Mouse (Mus musculus) kidney, postnatal 36 days (tissue): Measurements from ENCODE around the gene Kif22.

ENCODE experiments used
- DNase-seq, 2 experiments: peaks; one replicate each; pipeline ENCODE4 v3.0.0; 2021 to 2022; ENCODE audit warnings: mixed read lengths in 2 of 2

The Kif22 gene

DNA sequence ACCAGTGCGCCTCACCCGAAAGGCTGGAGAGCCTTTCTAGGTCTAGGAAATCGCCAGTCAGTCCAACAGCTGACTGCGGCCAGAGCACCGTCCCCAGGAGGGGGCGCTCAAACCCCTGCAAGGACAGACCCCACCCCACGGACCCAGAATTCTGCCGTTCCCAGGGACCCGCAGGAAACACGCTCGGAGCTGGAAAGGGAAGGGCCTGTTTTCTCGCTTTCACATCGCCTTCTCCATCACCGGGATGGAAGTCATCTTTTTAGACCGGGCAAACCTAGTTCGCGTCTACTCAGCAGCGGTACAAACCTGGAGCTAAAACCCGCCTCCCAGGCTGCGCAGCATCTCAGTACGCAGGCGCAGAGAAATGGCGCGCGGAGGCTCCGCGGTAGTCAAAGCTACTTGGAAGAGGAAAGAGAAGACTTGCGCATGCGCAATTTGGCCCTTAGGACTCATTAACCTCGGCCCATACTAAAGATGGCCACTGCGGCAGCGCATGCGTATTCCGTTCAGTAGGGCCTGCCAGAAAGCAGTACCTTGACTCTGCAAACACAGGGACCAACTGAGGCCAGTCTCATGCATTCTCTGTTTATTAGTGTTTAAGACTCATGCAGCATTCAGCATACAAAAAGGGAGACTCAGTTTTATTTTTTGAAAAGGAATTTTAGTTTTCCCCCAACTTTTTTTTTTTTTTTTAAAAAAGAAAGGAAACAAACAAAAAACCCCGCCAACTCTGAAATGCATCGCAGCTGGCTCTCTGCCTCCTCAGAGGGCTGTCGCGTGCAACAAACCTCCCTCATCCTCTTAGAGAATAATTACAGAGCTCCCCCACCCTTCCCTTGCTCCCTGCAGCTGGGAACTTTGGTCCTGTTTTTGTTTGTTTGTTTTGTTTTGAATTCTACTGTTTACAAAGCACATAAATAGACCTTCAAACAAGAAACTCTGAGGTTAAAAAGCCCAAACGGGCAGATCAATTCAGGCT, 25.0 kb downstream of the Kif22 start, which contains the start of gene Pagr1a:
Pagr1a (minus strand) TSS at position 382 of the 979 bp plus-strand sequence.
- DNase-seq: peak; percentile 98

DNA sequence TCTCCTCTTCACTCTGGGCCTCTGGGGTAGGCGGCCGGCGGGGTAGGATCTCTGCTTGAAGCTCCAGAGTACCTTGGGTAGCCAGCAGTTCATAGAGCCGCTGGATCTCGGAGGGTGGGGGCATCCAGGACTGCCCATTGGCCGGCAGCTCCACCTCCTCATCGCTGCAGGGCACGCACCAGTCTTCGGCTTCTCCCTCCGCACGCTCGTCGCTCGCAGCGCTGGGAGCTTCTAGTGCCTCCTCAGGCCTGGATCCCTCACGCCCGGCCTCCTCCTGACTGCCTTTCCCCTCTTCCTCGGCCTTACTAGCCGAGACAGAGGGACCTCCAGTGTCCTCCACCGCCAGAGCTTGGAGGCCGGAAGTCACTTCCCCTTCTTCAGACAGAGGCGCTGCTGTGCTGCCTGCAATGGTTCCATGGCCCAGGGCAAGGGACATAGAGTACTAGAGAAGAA, 25.8 kb downstream of the Kif22 start:
- peak; percentile 70 to 79 for DNase-seq

DNA sequence TGATC, 26.0 kb downstream of the Kif22 start, which contains the start of gene Pagr1b:
Pagr1b (minus strand) TSS at position 4 of the 5 bp plus-strand sequence.
- DNase-seq: no peak

DNA sequence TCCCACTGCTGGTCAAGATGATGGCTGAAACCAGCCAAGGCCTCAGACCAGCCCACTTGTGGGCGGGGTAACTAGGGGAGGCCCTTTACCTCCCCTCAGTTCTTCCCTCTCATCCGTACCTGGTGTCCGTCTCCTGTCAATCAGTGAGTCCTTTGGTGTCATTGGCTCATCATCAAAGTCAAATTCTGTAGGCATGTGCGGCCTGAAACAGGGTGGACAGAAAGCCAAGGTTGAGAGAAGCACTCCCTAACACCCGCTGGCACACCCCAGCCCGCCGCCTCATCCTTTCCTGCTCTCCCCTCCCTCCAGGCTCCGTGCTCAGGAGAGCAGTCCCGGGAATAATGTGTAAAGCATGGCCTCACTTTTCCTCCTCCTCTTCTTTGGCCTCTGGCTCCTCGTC, 26.2 kb downstream of the Kif22 start:
- DNase-seq: peak; percentile 77 to 79

DNA sequence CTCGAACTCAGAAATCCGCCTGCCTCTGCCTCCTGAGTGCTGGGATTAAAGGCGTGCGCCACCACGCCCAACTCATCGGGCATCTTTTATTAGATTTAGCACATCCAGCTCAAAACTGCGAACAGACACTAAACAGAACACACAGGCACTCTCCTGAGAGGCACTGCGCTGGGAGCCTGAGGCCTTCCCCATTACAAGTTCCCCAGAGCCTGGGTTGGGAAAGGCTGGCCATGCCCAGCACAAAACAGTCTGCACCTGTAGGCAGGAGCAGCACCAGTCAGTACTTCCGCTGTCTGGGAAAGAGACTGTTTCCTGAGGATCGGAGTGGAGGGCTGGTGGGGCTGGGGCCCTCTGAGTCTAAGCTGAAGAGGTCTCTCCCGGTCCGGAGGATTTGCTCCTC, 27.3 kb downstream of the Kif22 start:
- DNase-seq: no peak

DNA sequence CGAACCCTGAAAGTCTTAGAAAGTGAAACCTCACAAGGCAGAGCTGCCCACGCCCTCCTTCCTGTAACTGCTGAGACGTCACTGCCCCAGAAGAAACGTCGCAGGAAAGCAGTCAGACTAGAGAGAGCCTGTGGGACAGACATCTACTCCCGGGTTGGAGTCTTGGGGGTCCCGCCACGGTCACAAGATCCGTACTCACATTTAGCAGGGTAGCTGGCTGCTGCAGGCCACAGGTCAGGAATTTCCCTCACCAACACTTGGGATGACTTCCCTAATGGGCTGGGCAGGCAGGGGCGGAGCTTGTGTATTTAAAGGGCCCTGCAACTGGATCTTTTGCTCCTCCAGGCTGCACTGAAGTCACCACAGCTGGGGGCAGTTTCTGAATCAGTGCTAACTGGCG, 28.0 kb downstream of the Kif22 start, which contains the start of gene Mvp:
Mvp (minus strand) TSS at position 302 of the 400 bp plus-strand sequence.
- peak; percentile 87 to 88 for DNase-seq

DNA sequence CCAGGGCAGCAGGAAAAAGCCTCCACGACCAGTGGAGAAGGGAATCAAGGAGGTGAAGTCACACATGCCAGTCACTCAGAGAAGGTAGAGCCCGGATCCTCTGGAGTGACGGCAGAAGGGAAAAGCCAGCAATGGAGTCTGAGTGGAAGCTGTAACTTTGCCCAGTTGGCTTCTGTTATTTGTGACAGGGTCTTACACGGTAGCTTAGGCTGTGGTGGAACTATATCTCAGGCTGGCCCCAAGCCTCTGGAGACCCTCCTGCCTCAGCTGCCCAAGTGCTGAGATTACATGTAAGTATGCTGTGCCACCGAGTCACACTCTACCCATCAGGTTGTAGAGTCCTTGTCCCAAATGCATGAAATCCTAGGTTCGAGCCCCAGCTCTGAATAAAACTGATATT, 28.9 kb downstream of the Kif22 start:
- DNase-seq: no peak

DNA sequence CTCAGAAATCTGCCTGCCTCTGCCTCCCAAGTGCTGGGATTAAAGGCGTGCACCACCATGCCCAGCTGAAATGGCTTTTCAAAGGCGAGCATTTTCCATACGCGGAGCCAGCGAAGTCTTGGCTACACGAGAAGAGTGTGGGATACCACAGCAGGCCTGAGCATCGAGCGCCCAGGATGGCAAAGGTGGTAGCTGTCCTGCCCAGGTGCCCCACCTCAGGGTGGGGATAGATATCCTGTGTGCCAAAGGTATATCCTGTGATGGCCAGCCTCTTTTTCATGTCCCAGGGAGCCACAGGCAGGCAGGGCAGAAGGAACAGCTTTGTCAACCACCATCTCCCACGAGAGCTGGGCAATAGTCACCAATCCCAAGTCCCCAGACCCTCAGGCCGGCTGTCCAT, 29.4 kb downstream of the Kif22 start:
- no peak for DNase-seq

DNA sequence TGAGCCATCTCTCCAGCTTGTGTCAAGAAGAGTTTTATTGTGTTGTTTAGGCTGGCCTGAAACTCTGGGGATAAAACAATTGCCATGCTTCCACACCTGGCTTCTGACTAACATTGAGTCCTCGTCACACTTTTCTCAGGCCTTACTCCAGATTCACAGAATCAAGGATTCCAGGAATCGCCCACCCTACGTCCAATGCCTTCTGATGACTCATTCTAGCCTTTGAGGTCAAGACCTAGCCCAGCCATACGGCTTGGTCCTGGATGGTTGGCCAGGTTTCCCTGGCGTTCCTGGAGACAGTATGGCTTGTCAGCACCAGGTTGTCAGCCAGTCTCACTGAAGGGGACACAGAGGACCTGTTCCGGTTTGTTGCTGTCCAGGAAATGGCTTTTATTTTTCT, 29.9 kb downstream of the Kif22 start:
- DNase-seq: no peak

DNA sequence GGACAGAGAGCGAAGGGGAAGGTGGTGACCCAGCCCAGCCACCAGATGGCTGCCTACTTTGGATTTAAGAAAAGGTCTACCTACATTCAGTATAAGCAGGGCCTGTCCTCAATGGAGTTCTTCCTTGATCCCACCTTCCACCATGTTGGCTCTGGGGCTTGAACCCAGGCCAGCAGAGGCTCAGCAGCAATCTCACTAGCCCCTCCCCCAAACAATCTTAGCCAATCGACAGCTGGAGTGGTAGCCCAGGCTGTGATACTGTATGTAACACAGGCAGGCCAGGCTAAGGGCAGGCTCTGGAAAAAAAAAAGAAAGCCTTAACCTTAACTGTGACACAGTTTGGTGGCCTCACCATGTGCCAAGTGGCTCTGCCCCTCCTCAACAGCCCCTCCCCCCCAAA, 30.6 kb downstream of the Kif22 start:
- DNase-seq: no peak

DNA sequence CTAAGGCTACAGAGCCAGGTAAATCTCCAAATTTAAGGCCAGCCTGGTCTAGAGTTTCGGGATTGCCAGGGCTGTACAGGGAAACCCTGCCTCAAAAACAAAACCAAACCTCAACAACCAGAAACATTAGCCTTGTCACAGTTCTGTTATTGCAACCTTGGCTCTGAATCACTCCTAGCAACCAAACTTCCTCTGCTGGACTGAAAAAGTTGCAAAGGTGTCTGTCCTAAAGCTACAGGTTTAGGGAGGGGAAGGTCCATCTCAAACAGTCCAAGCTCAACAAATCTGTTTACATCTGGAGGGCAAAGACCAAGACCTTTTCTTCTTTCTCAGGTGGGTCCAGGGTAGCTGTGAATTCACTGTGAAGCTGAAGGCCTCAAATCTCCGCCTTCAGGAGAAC, 31.2 kb downstream of the Kif22 start:
- no peak for DNase-seq

DNA sequence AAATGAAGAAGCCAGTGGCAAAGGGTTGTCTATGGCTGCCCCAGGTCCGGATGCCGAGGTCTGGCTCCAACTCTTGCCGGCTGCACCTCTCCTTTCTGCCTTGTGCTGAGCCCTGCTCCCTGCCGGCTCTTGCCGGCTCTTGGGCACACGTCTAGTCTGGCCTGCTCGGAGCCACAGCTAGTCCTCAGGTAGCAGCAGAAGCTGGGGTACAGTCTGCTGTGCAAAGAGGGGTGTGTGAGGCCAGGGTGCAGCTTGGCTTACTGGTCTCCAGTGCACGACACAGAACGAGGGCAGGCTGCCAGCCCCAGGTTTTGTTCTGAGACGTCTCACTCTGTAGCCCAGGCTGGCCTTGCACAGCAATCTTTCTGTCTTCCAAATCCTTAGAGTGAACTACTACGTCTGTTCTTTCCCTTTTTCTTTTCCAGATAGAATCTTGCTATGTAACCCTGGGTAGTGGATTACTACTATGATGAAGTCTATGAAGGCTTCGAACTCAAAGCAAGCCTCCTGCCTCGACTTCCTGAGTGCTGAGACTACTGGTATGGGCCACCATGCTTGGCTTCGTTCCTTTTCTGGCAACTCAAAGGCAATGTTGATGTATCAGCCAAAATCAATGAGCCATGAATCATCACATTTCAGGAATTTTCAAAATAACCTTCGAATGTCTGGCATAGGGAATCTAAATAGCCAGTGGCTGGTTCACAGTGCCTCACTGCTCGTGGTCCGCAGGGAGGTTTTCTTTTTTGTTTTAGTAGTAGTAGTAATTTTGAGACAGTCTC, 32.8 kb downstream of the Kif22 start:
- no peak for DNase-seq

DNA sequence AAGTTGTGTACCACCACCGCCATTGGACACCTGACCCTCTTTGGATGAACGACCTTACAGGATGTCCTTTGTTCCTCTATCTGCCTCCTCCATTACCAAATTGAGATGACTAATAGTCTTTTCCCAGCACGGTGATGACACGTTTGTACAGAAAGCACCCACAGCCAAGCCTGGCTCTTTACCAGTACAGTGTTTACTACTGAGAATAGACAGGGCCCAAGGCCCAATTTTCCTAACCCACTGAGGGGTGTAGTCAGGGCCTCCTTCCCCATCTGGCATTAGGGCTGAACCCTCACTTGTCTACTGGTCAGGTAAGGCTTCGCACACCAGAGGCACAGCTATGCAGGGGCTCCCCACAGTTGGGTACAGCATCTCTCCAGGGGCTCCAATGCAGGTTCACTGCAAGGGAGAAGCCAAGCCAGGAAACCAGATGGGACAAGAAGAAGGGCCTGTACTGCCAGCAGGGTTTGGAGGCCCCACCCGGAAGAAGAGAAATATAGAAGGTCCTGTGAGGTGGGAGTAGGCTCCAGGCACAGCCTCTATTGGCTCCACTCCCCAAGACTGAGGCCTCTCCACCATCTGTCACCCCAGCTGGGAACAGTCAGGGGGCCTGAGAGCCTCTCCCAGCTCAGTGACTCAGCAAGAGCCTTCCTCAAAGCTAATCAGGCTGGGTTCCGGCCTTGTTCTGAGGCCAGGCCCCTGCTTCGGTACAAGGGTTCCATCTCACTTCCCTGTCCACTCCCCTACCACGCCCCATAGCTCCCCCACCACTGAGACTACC, 33.8 kb downstream of the Kif22 start:
- peak; percentile 51 to 60 for DNase-seq

DNA sequence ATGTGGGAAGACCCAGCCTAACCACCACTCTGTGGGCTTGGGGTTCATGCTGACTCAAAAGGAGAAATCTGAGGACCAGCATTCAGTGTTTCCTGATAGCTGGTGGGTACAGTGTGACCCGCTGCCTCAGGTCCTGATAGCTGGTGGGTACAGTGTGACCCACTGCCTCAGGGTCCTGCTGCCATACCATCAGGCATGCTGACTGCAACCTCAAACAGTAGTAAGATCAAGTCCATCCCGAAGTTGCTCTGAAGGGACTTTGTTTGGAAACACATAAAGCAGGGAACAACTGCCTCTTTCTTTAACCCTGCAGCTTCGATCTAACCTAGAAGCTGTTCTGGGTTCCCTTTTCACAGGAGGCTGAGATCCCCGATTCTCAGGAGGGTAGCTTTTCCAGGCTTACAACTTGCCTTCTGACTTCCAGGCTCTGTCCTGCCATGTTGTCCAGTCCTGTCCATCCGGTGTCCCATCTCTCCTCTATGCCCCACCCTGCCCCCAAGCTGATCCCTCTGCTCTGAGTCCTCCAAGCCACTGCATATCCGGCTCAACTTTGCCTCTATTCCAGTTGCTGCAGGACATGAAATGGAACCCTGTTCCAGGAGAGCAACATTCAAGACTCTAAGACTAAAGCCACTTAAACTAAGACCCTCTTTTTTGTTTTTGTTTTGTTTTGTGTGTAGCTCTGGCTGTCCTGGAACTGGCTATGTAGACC, 34.8 kb downstream of the Kif22 start:
- DNase-seq: no peak

DNA sequence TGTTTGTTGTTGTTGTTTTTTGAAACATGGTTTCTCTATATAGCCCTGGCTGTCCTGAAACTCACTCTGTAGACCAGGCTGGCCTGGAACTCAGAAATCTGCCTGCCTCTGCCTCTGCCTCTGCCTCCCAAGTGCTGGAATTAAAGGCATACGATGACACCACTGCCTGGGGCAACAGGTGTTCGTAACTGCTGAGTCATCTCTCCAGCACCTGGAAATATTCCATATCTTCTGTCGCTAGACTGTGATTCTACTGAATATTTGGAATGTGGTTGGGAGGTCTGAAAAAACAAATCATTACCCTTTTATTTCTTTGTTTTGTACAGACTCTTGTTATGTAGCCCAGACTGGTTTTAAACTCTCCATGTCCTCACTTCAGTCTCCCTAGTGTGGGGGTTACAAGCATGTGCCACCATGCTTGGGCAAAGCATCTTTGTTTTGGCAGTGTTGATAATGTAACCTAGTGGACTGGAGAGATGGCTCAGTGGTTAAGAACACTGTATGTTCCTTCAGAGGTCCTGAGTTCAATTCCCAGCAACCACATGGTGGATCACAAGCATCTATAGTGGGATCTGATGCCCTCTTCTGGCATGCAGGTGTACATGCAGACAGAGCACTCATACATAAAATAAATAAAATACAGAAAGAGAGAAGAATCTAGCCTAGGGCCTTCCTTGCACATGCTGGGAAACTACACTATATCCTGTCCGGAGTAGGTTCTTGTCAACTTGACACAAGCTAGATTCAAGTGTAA, 38.0 kb downstream of the Kif22 start:
- DNase-seq: no peak

DNA sequence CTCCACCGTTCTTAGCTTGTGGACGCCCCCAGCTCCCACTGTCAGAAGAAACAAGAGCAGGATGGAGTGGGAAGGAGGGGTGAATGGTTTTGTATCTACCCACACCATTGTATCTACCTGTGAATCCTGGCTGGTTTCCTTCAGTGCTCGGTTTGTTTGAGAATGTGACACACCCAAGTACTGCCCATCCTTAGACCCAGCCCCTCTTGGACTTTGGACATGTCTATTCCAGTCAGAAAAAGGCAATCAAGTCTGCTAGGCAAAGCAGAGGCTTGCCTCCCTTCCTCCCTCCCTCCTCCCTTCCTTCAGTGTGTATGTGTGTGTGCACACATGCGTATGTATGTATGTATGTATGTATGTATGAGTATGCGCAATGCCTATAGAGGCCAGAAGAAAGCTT, 38.7 kb downstream of the Kif22 start:
- DNase-seq: no peak

DNA sequence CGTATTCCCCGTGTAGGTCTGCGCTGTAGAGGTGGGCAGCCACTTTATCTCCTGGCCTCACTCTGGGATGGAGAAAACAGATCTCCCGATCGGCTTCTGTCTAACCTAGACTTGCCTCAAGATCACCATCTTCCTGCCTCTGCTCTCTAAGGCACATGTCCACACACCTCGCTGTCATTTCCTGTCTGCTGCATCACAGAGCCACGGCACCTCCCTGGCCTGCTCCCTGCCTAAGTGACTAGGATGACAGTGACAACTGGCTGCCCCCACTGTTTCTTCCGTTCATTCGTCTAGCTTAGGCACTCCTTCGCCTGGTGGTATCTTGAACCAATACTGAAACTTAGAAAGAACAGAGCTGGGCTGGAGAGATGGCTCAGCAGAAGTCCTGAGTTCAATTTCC, 42.7 kb downstream of the Kif22 start:
- no peak for DNase-seq

DNA sequence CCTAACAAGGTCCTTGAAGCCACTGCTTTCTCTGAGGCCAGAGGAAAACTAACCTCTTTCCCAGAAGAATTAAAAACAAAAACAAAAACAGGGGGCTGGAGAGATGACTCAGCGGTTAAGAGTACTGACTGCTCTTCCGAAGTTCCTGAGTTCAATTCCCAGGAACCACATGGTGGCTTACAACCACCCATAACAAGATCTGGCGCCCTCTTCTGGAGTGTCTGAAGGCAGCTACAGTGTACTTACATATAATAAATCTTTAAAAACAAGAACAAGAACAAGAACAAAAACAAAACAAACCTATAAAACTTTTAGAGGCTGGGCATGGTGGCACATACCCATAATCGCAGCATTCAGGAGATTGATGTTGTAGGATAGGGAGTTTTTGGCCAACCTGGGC, 45.8 kb downstream of the Kif22 start:
- peak in 1 of 2 experiments; percentile 54 for DNase-seq

DNA sequence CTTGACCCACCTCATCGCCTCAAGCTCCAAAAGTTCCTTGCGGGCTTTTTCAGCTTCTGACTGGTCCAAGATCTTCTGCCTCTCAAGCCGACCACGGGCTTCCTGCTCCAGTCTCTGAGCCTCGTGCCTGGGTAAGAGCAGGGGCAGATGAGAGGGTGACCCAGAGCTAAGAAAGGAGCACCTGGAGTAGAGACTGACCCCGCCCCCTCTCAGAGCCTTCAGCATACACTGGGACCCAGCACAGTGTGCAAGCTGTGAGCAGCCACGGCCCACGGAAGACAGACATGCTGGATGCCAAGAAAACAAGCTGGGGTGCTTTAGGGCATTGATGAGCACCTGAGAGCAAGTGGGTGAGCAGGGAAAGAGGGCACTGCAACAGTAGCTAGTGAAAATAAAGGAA, 53.5 kb downstream of the Kif22 start:
- no peak for DNase-seq

DNA sequence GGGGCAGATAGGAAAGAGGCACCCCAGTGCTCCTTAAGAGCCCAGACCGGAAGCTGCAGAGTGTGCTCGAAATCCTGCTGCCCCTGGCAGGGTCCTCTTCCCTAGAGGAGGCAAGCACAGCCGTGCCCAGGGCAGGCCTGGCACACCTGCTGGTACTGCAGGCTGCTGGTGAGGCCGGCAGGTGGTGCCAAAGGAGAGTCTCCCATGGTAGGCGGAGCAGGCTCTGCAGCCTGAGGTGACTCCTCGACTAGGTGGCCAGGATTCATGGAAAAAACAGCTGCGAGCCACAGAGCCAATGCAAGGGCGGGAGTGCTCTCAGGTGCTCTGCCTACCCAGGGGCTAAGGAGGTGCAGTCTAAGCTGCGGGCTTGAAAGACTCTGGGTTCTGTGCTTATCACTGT, 56.0 kb downstream of the Kif22 start:
- peak; percentile 77 to 85 for DNase-seq

DNA sequence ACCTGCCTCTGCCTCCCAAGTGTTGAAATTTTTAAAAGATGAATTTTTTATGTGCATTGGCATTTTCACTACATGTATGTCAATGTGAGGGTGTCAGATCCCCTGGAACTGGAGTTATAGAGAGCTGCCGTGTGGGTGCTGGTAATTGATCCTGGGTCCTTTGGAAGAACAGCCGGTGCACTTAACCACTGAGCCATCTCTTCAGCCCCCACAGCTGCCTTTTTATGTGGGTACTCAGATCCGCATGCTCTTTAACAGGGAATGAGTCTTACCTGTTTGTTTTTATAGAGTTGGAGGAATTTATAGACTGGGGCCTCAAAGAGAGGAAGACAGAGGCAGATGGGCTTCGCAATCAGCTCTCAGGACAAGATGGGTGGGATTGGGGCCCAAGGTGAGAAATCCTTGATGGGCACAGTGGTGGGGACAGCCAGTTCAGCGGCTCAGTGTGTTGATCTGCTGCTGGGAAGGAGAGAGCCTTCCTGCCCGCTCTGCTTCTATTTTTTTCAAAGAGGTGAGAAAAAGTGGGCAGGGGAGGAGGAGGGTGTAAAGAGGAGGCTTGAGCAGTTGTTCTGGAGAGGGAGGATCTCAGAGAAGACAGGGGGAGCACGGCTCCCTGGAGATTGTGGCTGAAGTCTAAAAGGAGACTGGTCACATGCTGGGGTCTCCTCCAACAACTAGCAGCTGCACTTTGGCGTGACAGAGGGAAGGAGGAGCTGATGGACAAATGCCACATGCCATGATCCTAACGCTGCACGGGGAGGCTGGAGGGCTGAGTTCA, 57.4 kb downstream of the Kif22 start:
- DNase-seq: no peak
